Mouse (Mus musculus) lung, adult 2 months (tissue): ENCODE measurements around the gene 2700049A03Rik.

Experiments
- CTCF ChIP-seq: fragments of 200-500 bp; IDR thresholded peaks from 2 replicates; pipeline ENCODE4 v1.5.1; 2011; ENCODE audit warnings: mild to moderate bottlenecking, low read length, control low read depth; ENCODE audit not compliant: insufficient read depth
- POLR2A ChIP-seq: fragments of 200-500 bp; IDR thresholded peaks from 2 replicates; pipeline ENCODE4 v1.6.1; 2011; ENCODE audit warnings: low read depth, mild to moderate bottlenecking, control low read depth, low read length, borderline replicate concordance; ENCODE audit errors: extremely low read depth

GRCm38 (mm10) chr12:71237074-71237473 lies 100.4 kb downstream of the 2700049A03Rik start:
- TF ChIP-seq POLR2A (no peak), CTCF (no peak)
